Mouse (Mus musculus) myocyte (in vitro differentiated cells): ENCODE results near the gene Cnot3.

Experiments
- CEBPB ChIP-seq: IDR thresholded peaks from 2 replicates; pipeline ENCODE4 v1.6.1; 2011; ENCODE audit warnings: mild to moderate bottlenecking, moderate library complexity; ENCODE audit not compliant: poor library complexity, insufficient read depth, severe bottlenecking
- E2F4 ChIP-seq: IDR thresholded peaks from one replicate; pipeline ENCODE4 v1.6.1; 2011; ENCODE audit warnings: mild to moderate bottlenecking, control low read depth, moderate library complexity; ENCODE audit not compliant: insufficient read depth
- MAX ChIP-seq: IDR thresholded peaks from one replicate; pipeline ENCODE4 v1.6.1; 2011; ENCODE audit warnings: low read depth, mild to moderate bottlenecking, control low read depth
- POLR2A ChIP-seq: IDR thresholded peaks from one replicate; pipeline ENCODE4 v1.6.1; 2011; ENCODE audit warnings: low read depth, mild to moderate bottlenecking, control low read depth, moderate library complexity; ENCODE audit not compliant: insufficient read length

DNA sequence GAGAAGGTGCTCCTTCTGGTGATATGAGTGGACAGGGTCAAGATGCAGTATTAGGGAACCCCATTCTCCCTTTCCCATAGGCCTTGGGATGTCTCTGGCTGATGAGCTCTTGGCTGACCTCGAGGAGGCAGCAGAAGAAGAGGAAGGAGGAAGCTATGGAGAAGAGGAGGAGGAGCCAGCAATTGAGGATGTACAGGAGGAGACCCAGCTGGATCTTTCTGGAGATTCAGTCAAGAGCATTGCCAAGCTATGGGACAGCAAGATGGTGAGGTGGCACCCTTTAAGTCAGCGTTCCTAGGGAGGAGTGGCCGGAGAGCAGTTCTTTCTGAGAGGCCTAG is 14.6 kb upstream of the Cnot3 start:
- TF ChIP-seq POLR2A = no peak
- TF ChIP-seq CEBPB = no peak
- no peak for TF ChIP-seq MAX
- no peak for TF ChIP-seq E2F4
